24 mouse cellular contexts compared by ENCODE assay signal in genomic region chrX:101481604-101482350, GRCm38 (mm10). TPM values are rescaled to one million over a fixed set of nuclear protein-coding genes. Genes with fewer than 3 reads are reported as not detected.
DNase-seq lines count a peak whose midpoint lies in the region; ATAC-seq lines count a peak whose summit lies in the region.
"Had no signal": no experiment of that assay in that cellular context is flagged by ENCODE, and none has a peak within 500 bp of the region (broad histone marks: within the 10 kb centered on the region; RNA-seq: fewer than 3 reads in every experiment).

No protein-coding gene starts in this region.

- no peak for ATAC-seq in hindbrain, embryonic 13.5 days (ENCODE audit: low FRiP score)
- ATAC-seq: activated CD4-positive, CD25-positive, alpha-beta regulatory T cell, adult 4 months; forebrain, embryonic 14.5 days; forebrain, embryonic 16.5 days had no signal

- intact Hi-C loops in left cerebral cortex, postnatal 4 days (cut with DNase I): no loop called here

- H3K36me3 ChIP-seq in embryonic facial prominence, embryonic 10.5 days (replicated peaks): peaks cover 52% of the 10 kb centered on the region
- H3K36me3 ChIP-seq in hindbrain, embryonic 13.5 days: peaks cover 7% of the 10 kb centered on the region
- H3K36me3 ChIP-seq: embryonic facial prominence, embryonic 15.5 days had no signal

- no peak overlapping the region for H3K9ac ChIP-seq in hindbrain, embryonic 13.5 days
- H3K9ac ChIP-seq: embryonic facial prominence, embryonic 13.5 days; embryonic facial prominence, embryonic 15.5 days; forebrain, embryonic 12.5 days had no signal

- H3K27ac ChIP-seq in embryonic facial prominence, embryonic 10.5 days (replicated peaks): no peak overlapping the region
- H3K27ac ChIP-seq in hindbrain, embryonic 13.5 days: no peak overlapping the region
- H3K27ac ChIP-seq: embryonic facial prominence, embryonic 13.5 days; embryonic facial prominence, embryonic 15.5 days; forebrain, embryonic 10.5 days; forebrain, embryonic 12.5 days had no signal

- H3K4me3 ChIP-seq in embryonic facial prominence, embryonic 10.5 days: no peak overlapping the region
- H3K4me3 ChIP-seq in hindbrain, embryonic 13.5 days: no peak overlapping the region
- H3K4me3 ChIP-seq: embryonic facial prominence, embryonic 13.5 days; embryonic facial prominence, embryonic 15.5 days; erythroblast, embryonic 14.5 days; forebrain, embryonic 10.5 days; forebrain, embryonic 12.5 days had no signal

- H3K4me2 ChIP-seq in hindbrain, embryonic 13.5 days: no peak overlapping the region
- H3K4me2 ChIP-seq: embryonic facial prominence, embryonic 13.5 days; embryonic facial prominence, embryonic 15.5 days; forebrain, embryonic 12.5 days had no signal

- H3K9me3 ChIP-seq in embryonic facial prominence, embryonic 10.5 days: no peaks in the 10 kb centered on the region
- no peaks in the 10 kb centered on the region for H3K9me3 ChIP-seq in hindbrain, embryonic 13.5 days
- H3K9me3 ChIP-seq: embryonic facial prominence, embryonic 13.5 days; embryonic facial prominence, embryonic 15.5 days; forebrain, embryonic 10.5 days; forebrain, embryonic 12.5 days; G1E had no signal

- DNase-seq in ES-CJ7 (ENCODE audit: low read depth, low spot score) (peak; percentile 94), WW6 (ENCODE audit: low read depth, low spot score) (peak; percentile 52)
- peak; percentile 10 for DNase-seq in Muller cell, postnatal 12 days (ENCODE audit: inconsistent ontology term)
- no peak for DNase-seq in embryonic facial prominence, embryonic 10.5 days (ENCODE audit: low spot score)
- no peak for DNase-seq in gastrocnemius, adult 8-10 months (ENCODE audit: low spot score in 2 of 2)
- DNase-seq in left cerebral cortex, postnatal 4 days: no peak
- DNase-seq: adrenal gland, adult 8-10 months; adrenal gland, postnatal 14 days; adrenal gland, postnatal 36 days; cerebellum, adult 11-12 months; cerebellum, adult 2 months; cerebellum, adult 9-10 months; cerebellum, postnatal 10 days; cerebellum, postnatal 25 days had no signal

- H3K27me3 ChIP-seq in embryonic facial prominence, embryonic 10.5 days (replicated peaks; ENCODE audit: low read depth, poor library complexity, severe bottlenecking): no peaks in the 10 kb centered on the region; the same call in 1 of the 2 replicates
- H3K27me3 ChIP-seq in hindbrain, embryonic 13.5 days: no peaks in the 10 kb centered on the region
- H3K27me3 ChIP-seq: embryonic facial prominence, embryonic 13.5 days; forebrain, embryonic 12.5 days had no signal

- 81% methylated on average over 6 of the region's 6 CpGs for WGBS in embryonic facial prominence, embryonic 10.5 days
- WGBS in hindbrain, embryonic 13.5 days: 75% methylated on average over 6 of the region's 6 CpGs

- H3K4me1 ChIP-seq in embryonic facial prominence, embryonic 10.5 days: no peaks in the 10 kb centered on the region
- H3K4me1 ChIP-seq in hindbrain, embryonic 13.5 days (replicated peaks): no peaks in the 10 kb centered on the region
- H3K4me1 ChIP-seq: embryonic facial prominence, embryonic 13.5 days; embryonic facial prominence, embryonic 15.5 days; forebrain, embryonic 10.5 days; forebrain, embryonic 12.5 days had no signal

RNA-seq across cellular contexts. Expression of gene Itgb1bp2, which starts 32.9 kb away (rescaled TPM):
- polyA plus RNA-seq in embryonic facial prominence, embryonic 10.5 days (2016; fragmentation: Nextera tagmentation; extraction: Ambion mirVana): 2.3 and 3.2 TPM in 2 replicates
- total RNA-seq in gastrocnemius, adult 8-10 months (2022): 100 to 1,000 TPM; 107 to 143 (median 129) TPM
- 1.7 and 2.3 TPM in 2 replicates for polyA plus RNA-seq in hindbrain, embryonic 13.5 days (2015; fragmentation: Nextera tagmentation; extraction: Ambion mirVana)
- total RNA-seq in left cerebral cortex, postnatal 4 days (2021): 1 to 10 TPM; 4.0 to 4.6 TPM

RNA-seq across cellular contexts. Expression of gene Taf1, which starts 50.8 kb away (rescaled TPM):
- 20.3 and 23.4 TPM in 2 replicates for polyA plus RNA-seq in embryonic facial prominence, embryonic 10.5 days (2016; fragmentation: Nextera tagmentation; extraction: Ambion mirVana)
- total RNA-seq in gastrocnemius, adult 8-10 months (2022): 10 to 100 TPM in 1 of 4 experiments, 1 to 10 TPM in 3; 7.0 to 10.3 (median 8.4) TPM
- 15.1 and 16.4 TPM in 2 replicates for polyA plus RNA-seq in hindbrain, embryonic 13.5 days (2015; fragmentation: Nextera tagmentation; extraction: Ambion mirVana)
- 10 to 100 TPM; 51.3 to 55.8 TPM for total RNA-seq in left cerebral cortex, postnatal 4 days (2021)

RNA-seq across cellular contexts. Expression of gene Nono, which starts 52.7 kb away (rescaled TPM):
- polyA plus RNA-seq in embryonic facial prominence, embryonic 10.5 days (2016; fragmentation: Nextera tagmentation; extraction: Ambion mirVana): 646 and 656 TPM in 2 replicates
- total RNA-seq in gastrocnemius, adult 8-10 months (2022): 10 to 100 TPM; 30.2 to 40.7 (median 37.7) TPM
- polyA plus RNA-seq in hindbrain, embryonic 13.5 days (2015; fragmentation: Nextera tagmentation; extraction: Ambion mirVana): 389 and 393 TPM in 2 replicates
- 100 to 1,000 TPM; 236 to 271 TPM for total RNA-seq in left cerebral cortex, postnatal 4 days (2021)

Comparison
In these comparisons a context has a peak if more than half of its experiments do, and no peak if none do; other contexts are left out.
1. DNase-seq: peak in ES-CJ7 (single experiment), Muller cell, postnatal 12 days (single experiment) and WW6 (single experiment); none in embryonic facial prominence, embryonic 10.5 days (single experiment), gastrocnemius, adult 8-10 months (0 of 2) and left cerebral cortex, postnatal 4 days (single experiment).
2. RNA of gene Itgb1bp2, which starts 32.9 kb away (total RNA-seq): 107 to 143 TPM in gastrocnemius, adult 8-10 months; 4.0 to 4.6 TPM in left cerebral cortex, postnatal 4 days; every median in the first group is over 10 times any median in the second.
3. RNA of gene Taf1, which starts 50.8 kb away (total RNA-seq): 51.3 to 55.8 TPM in left cerebral cortex, postnatal 4 days; 7.0 to 10.3 TPM in gastrocnemius, adult 8-10 months; every median in the first group is over 4 times any median in the second.
4. RNA of gene Nono, which starts 52.7 kb away (total RNA-seq): 236 to 271 TPM in left cerebral cortex, postnatal 4 days; 30.2 to 40.7 TPM in gastrocnemius, adult 8-10 months; every median in the first group is over 4 times any median in the second.